Mouse (Mus musculus): ENCODE data around the gene Tgfa. TPM values are rescaled to one million over a fixed set of nuclear protein-coding genes. Genes with fewer than 3 reads are reported as not detected.

Tgfa gene
- polyA plus RNA-seq, 1 experiment from 2014 or later = 2.5 TPM

DNA sequence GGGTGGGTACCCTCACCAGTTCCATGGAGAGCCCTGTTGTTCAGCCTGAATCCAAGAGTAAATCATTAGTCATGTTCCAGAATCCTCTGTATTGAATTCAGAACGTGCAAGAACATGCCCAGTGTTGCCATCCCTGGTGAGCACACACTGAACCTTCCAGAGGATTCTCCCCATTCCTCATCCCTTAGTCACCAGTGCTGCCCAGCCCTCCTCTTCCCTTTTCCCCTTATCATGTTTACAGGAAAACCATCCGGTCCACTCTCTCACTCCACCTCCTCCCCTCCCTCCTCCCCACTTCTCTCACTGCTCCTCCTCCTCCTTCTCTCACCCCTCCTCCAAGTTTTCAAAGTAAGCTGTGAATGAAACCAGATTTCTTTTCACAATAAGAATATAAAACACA lies 14.4 kb upstream of the Tgfa start:
- no peak overlapping the region for H3K4me2 ChIP-seq (ENCODE audit: low read depth, low read length)
- WGBS = 24% methylated on average over 2 of the region's 2 CpGs
- 0 out of 2 replicates have a peak, but pooled peaks have one; percentile 14 for ATAC-seq (replicated peaks; ENCODE audit: extremely low read depth, insufficient read depth, low FRiP score)
- no peaks in the 10 kb centered on the region for H3K36me3 ChIP-seq (ENCODE audit: control insufficient read depth, insufficient read depth)
- H3K27ac ChIP-seq (ENCODE audit: low read length) = no peak overlapping the region
- H3K27me3 ChIP-seq (ENCODE audit: control insufficient read depth, insufficient read depth, low read length) = no peaks in the 10 kb centered on the region
- H3K9me3 ChIP-seq (replicated peaks; ENCODE audit: control insufficient read depth, low read length) = no peaks in the 10 kb centered on the region
- no peaks in the 10 kb centered on the region for H3K4me1 ChIP-seq (ENCODE audit: control insufficient read depth, insufficient read depth, low read length)
- H3K9ac ChIP-seq (ENCODE audit: low read length) = no peak overlapping the region
- H3K4me3 ChIP-seq (ENCODE audit: low read length) = no peak overlapping the region

DNA sequence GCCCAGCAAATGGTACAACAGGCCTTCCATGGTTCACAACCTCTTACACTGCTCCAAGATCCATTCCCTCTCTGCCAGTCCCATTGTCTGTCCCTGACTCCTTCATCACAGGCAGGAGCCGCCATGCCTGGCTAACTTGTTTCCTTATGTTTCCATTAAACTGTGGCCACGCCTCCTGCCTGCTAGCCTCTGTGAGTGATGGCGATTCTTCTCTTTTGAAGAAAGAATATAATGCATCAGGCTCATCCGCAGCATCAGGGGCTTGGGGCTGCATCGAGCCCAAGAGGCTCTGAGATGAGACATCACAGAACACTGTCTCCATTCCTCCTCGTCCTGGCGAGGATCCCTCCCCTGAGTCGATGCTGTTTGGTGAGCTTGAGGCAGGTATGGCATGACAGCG lies 13.0 kb upstream of the Tgfa start:
- 74% methylated on average over 9 of the region's 9 CpGs for WGBS

DNA sequence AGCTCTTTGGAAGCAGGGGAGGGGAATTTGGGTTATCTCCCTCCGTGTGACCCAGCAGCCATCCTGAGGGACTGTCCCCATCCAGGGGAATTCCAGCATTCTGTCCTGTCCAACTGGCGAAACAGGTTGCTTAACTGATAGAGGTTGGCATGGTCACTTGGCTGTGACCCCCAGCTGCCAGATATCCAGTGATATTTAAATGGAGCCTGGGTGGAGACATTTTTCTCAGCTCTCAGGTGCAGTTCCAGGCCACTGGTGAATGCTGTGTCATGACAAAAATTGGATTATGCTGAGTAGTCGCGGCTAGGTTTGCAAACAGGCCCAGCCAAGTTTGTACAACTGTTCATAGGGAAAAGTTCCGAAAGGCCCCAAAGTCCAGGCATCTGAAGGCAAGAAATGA lies 12.4 kb upstream of the Tgfa start:
- no peak overlapping the region for H3K4me3 ChIP-seq (ENCODE audit: low read length)
- no peak for ATAC-seq (replicated peaks; ENCODE audit: extremely low read depth, insufficient read depth, low FRiP score)
- no peaks in the 10 kb centered on the region for H3K4me1 ChIP-seq (ENCODE audit: control insufficient read depth, insufficient read depth, low read length)
- WGBS = 76% methylated on average over 5 of the region's 5 CpGs
- no peaks in the 10 kb centered on the region for H3K36me3 ChIP-seq (ENCODE audit: control insufficient read depth, insufficient read depth)
- no peak overlapping the region for H3K27ac ChIP-seq (ENCODE audit: low read length)
- no peaks in the 10 kb centered on the region for H3K27me3 ChIP-seq (ENCODE audit: control insufficient read depth, insufficient read depth, low read length)
- H3K9ac ChIP-seq (ENCODE audit: low read length) = no peak overlapping the region
- no peaks in the 10 kb centered on the region for H3K9me3 ChIP-seq (replicated peaks; ENCODE audit: control insufficient read depth, low read length)
- H3K4me2 ChIP-seq (ENCODE audit: low read depth, low read length) = no peak overlapping the region

More for the DNA sequence above, 13.0 kb upstream of the Tgfa start:
- Histone ChIP-seq H3K27me3 (ENCODE audit: control insufficient read depth, insufficient read depth, low read length) (no peaks in the 10 kb centered on the region), H3K9me3 (replicated peaks; ENCODE audit: control insufficient read depth, low read length) (no peaks in the 10 kb centered on the region), H3K36me3 (ENCODE audit: control insufficient read depth, insufficient read depth) (no peaks in the 10 kb centered on the region), H3K9ac (ENCODE audit: low read length) (no peak overlapping the region), H3K4me2 (ENCODE audit: low read depth, low read length) (no peak overlapping the region), H3K27ac (ENCODE audit: low read length) (no peak overlapping the region), H3K4me1 (ENCODE audit: control insufficient read depth, insufficient read depth, low read length) (no peaks in the 10 kb centered on the region), H3K4me3 (ENCODE audit: low read length) (no peak overlapping the region)
- ATAC-seq (replicated peaks; ENCODE audit: extremely low read depth, insufficient read depth, low FRiP score) = no peak

DNA sequence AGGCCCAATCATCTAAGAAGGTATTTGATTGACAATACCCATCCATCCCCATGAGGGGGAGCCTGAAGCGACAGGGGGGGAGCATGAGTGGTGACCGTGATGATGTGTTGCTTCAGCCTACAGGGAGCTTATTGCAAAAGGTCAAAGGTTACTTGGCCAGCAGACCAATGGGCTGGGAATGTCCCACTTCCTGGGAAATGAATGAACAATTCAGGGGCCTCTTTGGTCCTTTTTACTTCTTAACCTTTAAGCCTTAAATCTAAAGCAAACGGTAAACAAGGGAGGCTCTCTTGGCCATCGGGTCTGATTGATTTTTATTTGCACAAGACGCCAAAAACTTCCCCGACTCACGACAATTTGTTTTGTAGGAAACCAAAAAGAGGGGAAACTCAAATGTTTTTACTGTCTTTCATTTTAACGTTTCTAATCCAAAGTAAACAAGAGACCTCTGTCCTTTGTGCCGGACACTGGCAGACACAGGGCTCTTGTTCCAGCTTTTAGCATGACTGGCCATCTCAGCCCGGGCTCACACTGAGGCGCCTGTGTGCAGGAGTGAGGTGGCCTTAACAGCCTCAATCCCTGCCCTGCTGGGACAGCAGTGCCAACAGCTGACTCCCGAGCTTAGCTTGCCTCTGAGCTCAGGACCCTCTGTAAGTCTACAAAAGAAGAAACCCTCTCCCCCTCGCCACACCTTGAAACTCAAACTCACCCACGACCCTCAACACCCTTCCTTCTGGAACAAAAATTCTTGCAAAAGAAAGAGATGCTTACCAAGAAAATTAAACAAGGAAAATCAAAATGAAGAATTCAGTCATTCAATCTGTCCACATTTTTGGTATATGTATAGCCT lies 8.7 kb upstream of the Tgfa start:
- Histone ChIP-seq H3K27ac (ENCODE audit: low read length) (no peak overlapping the region), H3K27me3 (ENCODE audit: control insufficient read depth, insufficient read depth, low read length) (no peaks in the 10 kb centered on the region), H3K4me1 (ENCODE audit: control insufficient read depth, insufficient read depth, low read length) (no peaks in the 10 kb centered on the region), H3K4me2 (ENCODE audit: low read depth, low read length) (no peak overlapping the region), H3K9ac (ENCODE audit: low read length) (no peak overlapping the region), H3K36me3 (ENCODE audit: control insufficient read depth, insufficient read depth) (no peaks in the 10 kb centered on the region), H3K9me3 (replicated peaks; ENCODE audit: control insufficient read depth, low read length) (no peaks in the 10 kb centered on the region), H3K4me3 (ENCODE audit: low read length) (no peak overlapping the region)
- WGBS = 62% methylated on average over 14 of the region's 14 CpGs
- ATAC-seq (replicated peaks; ENCODE audit: extremely low read depth, insufficient read depth, low FRiP score) = no peak

DNA sequence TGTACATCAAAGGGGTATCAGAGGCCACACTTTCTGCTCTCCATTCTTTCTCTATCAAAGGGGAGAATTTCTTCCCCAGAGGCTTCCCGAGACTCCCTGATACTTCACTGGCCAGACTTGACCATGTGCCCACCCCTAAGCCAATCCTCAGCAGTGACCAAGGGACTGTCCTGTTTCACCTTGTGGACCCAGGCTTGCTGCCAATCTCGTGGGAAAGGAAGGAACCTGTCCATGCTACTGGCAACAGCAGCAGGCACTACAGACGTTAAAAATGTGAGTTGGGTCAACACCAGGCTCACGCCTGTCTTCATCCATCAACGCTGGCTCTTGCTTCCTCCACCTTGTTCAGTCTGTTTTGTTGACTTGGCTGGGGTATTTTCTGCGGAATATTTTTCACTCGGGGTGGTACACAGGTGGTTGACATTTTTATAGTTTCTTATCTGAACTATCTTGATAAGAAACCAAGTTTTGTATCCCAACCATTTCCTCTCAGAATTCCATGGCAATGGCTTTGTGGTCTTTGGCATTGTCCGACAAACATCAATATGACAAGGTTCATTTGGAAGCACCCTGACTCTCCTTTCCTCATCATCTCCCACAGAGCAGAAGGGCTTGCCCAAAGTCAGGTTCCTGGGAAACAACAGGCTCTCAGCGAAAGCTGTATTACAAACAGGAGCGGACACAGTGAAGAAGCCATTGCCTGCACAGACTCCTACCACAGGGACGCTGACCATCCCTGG lies 6.1 kb upstream of the Tgfa start:
- WGBS = 65% methylated on average over 11 of the region's 11 CpGs
- no peak for ATAC-seq (replicated peaks; ENCODE audit: extremely low read depth, insufficient read depth, low FRiP score)
- no peaks in the 10 kb centered on the region for H3K4me1 ChIP-seq (ENCODE audit: control insufficient read depth, insufficient read depth, low read length)
- H3K27me3 ChIP-seq (ENCODE audit: control insufficient read depth, insufficient read depth, low read length) = 0 out of 2 replicates have a peak, but pooled peaks cover under 1% of the 10 kb centered on the region
- no peak overlapping the region for H3K4me3 ChIP-seq (ENCODE audit: low read length)
- no peak overlapping the region for H3K4me2 ChIP-seq (ENCODE audit: low read depth, low read length)
- no peaks in the 10 kb centered on the region for H3K9me3 ChIP-seq (replicated peaks; ENCODE audit: control insufficient read depth, low read length)
- no peak overlapping the region for H3K9ac ChIP-seq (ENCODE audit: low read length)
- H3K27ac ChIP-seq (ENCODE audit: low read length) = no peak overlapping the region
- H3K36me3 ChIP-seq (ENCODE audit: control insufficient read depth, insufficient read depth) = no peaks in the 10 kb centered on the region

DNA sequence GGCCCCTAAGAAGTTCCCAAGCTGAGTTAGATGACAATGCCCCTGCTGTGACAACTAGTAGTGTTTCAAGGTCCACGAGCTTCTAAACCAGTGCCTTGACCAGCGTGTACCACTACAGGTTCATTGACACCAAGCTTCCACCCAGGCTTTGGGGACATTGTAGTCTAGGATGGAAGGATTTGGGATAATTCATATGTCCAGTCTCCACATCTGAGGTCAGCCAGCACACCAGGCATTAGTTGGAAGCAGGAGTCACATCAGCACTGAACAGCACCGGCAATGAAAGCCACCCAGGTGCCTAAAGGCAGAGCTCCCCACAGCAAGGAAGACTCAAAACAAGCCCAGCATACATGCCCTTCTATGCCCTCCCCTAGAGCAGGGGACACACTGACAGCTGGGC lies 4.4 kb upstream of the Tgfa start:
- 0 out of 2 replicates have a peak, but pooled peaks cover 4% of the 10 kb centered on the region for H3K27me3 ChIP-seq (ENCODE audit: control insufficient read depth, insufficient read depth, low read length)
- H3K9ac ChIP-seq (ENCODE audit: low read length) = no peak overlapping the region
- ATAC-seq (replicated peaks; ENCODE audit: extremely low read depth, insufficient read depth, low FRiP score) = no peak

DNA sequence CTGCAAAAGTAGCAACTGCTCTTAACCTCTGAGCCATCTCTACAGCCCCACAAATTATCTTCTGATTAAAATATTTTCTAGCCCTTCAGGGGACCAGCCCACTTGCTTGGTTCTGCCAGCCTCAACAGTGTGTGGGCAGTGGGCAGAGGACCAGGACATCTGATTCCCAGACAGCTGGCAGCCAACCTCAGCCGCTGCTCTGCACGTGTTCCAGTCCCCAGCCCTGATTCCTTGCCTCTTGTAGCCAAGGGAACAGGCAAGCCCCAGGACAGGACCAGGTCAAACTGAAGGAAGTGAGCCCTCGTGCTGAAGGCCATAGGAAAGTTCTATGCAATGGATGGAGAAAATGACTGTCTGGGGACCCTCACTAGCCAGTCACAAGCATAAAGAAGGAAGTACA lies 2.0 kb upstream of the Tgfa start:
- Histone ChIP-seq H3K4me2 (ENCODE audit: low read depth, low read length) (no peak overlapping the region), H3K27me3 (ENCODE audit: control insufficient read depth, insufficient read depth, low read length) (peaks cover 11% of the 10 kb centered on the region), H3K9ac (ENCODE audit: low read length) (no peak overlapping the region), H3K4me3 (ENCODE audit: low read length) (no peak overlapping the region), H3K4me1 (ENCODE audit: control insufficient read depth, insufficient read depth, low read length) (peaks cover 4% of the 10 kb centered on the region), H3K36me3 (ENCODE audit: control insufficient read depth, insufficient read depth) (no peaks in the 10 kb centered on the region), H3K27ac (ENCODE audit: low read length) (no peak overlapping the region), H3K9me3 (replicated peaks; ENCODE audit: control insufficient read depth, low read length) (no peaks in the 10 kb centered on the region)
- 67% methylated on average over 3 of the region's 3 CpGs for WGBS
- ATAC-seq (replicated peaks; ENCODE audit: extremely low read depth, insufficient read depth, low FRiP score) = no peak

More for the DNA sequence above, 4.4 kb upstream of the Tgfa start:
- Histone ChIP-seq H3K4me3 (ENCODE audit: low read length) (no peak overlapping the region), H3K27ac (ENCODE audit: low read length) (no peak overlapping the region), H3K4me2 (ENCODE audit: low read depth, low read length) (no peak overlapping the region), H3K4me1 (ENCODE audit: control insufficient read depth, insufficient read depth, low read length) (peaks cover 4% of the 10 kb centered on the region), H3K36me3 (ENCODE audit: control insufficient read depth, insufficient read depth) (no peaks in the 10 kb centered on the region), H3K9me3 (replicated peaks; ENCODE audit: control insufficient read depth, low read length) (no peaks in the 10 kb centered on the region)
- WGBS = 83% methylated on average over 3 of the region's 3 CpGs

DNA sequence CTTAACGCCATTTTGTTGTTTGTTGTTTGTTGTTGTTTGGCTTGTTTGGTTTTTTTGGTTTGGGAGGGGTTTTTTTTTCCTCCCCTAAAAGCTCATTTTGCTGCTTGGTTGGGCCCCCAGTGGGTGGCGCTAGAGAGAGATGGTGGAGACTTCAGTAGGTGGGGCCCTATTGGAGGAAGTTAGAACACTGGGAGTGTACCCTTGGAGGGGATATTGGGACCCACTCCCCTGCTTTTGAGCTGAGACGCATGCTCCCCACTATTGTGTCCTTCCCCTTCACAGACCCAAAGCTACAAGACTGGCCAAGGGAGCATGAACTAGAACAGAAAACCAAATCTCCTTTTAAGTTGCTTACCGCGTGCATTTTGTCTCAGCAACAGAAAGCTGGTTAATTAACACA lies 1.1 kb upstream of the Tgfa start:
- no peak overlapping the region for H3K4me3 ChIP-seq (ENCODE audit: low read length)

DNA sequence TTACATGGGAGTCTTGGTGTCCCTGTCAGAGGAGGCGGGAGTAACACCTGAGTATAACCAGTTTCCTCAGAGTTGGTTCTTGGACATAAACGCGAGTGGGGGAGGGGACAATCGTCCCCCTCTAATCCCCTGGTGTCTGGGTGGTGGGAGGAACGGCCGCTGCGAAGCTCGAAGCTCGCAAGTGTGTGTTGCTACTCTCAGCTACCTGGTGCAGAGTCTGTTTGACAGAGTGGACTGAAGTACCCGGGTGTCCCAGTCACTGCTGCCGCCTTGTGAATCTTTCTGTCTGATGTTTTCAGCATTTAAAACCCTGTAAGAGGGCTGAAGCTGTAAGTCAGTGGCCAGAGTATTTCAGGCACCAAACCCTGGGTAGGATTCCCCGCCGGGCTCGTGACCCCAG lies 1.0 kb downstream of the Tgfa start:
- no peak overlapping the region for H3K27ac ChIP-seq (ENCODE audit: low read length)
- peaks cover 7% of the 10 kb centered on the region for H3K4me1 ChIP-seq (ENCODE audit: control insufficient read depth, insufficient read depth, low read length)
- WGBS = 7% methylated on average over 14 of the region's 14 CpGs
- no peaks in the 10 kb centered on the region for H3K9me3 ChIP-seq (replicated peaks; ENCODE audit: control insufficient read depth, low read length)
- no peaks in the 10 kb centered on the region for H3K36me3 ChIP-seq (ENCODE audit: control insufficient read depth, insufficient read depth)
- H3K4me2 ChIP-seq (ENCODE audit: low read depth, low read length) = peak overlapping the region; percentile 94
- H3K27me3 ChIP-seq (ENCODE audit: control insufficient read depth, insufficient read depth, low read length) = peaks cover 13% of the 10 kb centered on the region
- no peak for ATAC-seq (replicated peaks; ENCODE audit: extremely low read depth, insufficient read depth, low FRiP score)
- H3K4me3 ChIP-seq (ENCODE audit: low read length) = peak overlapping the region; percentile 76
- no peak overlapping the region; the same call in 1 of the 2 replicates for H3K9ac ChIP-seq (ENCODE audit: low read length)

More for the DNA sequence above, 1.1 kb upstream of the Tgfa start:
- no peak overlapping the region for H3K4me2 ChIP-seq (ENCODE audit: low read depth, low read length)
- H3K27ac ChIP-seq (ENCODE audit: low read length) = no peak overlapping the region
- ATAC-seq (replicated peaks; ENCODE audit: extremely low read depth, insufficient read depth, low FRiP score) = no peak
- no peak overlapping the region for H3K9ac ChIP-seq (ENCODE audit: low read length)
- H3K27me3 ChIP-seq (ENCODE audit: control insufficient read depth, insufficient read depth, low read length) = peaks cover 13% of the 10 kb centered on the region
- H3K4me1 ChIP-seq (ENCODE audit: control insufficient read depth, insufficient read depth, low read length) = peaks cover 4% of the 10 kb centered on the region
- no peaks in the 10 kb centered on the region for H3K36me3 ChIP-seq (ENCODE audit: control insufficient read depth, insufficient read depth)
- 44% methylated on average over 5 of the region's 5 CpGs for WGBS
- no peaks in the 10 kb centered on the region for H3K9me3 ChIP-seq (replicated peaks; ENCODE audit: control insufficient read depth, low read length)
